11 mouse cellular contexts compared by ENCODE assay signal in genomic region chr6:114700704-114701103, GRCm38 (mm10). TPM values are rescaled to one million over a fixed set of nuclear protein-coding genes. Genes with fewer than 3 reads are reported as not detected.
DNase-seq lines count a peak whose midpoint lies in the region; ATAC-seq and TF ChIP-seq lines count a peak whose summit lies in the region.
"Had no signal": no experiment of that assay in that cellular context is flagged by ENCODE, and none has a peak within 500 bp of the region (broad histone marks: within the 10 kb centered on the region; RNA-seq: fewer than 3 reads in every experiment).

No protein-coding gene starts in this region.

- H3K4me2 ChIP-seq in limb, embryonic 11.5 days (ENCODE audit: low read depth, severe bottlenecking): no peak overlapping the region
- H3K4me2 ChIP-seq: limb, embryonic 12.5 days; midbrain, embryonic 12.5 days had no signal

- no peaks in the 10 kb centered on the region for H3K4me1 ChIP-seq in cerebellum, adult 2 months (ENCODE audit: control insufficient read depth, insufficient read depth, low read length)
- no peaks in the 10 kb centered on the region for H3K4me1 ChIP-seq in limb, embryonic 11.5 days (ENCODE audit: control insufficient read depth, insufficient read depth, low read length)
- no peaks in the 10 kb centered on the region for H3K4me1 ChIP-seq in limb, embryonic 10.5 days
- no peaks in the 10 kb centered on the region for H3K4me1 ChIP-seq in MEL (ENCODE audit: control insufficient read depth in 1 of 2, insufficient read depth in 2 of 2, low read length in 2 of 2)
- H3K4me1 ChIP-seq: limb, embryonic 12.5 days; midbrain, embryonic 12.5 days had no signal

- H3K9ac ChIP-seq in limb, embryonic 11.5 days (ENCODE audit: low read length): no peak overlapping the region
- H3K9ac ChIP-seq in MEL (ENCODE audit: control insufficient read depth, low read depth, low read length, poor library complexity, severe bottlenecking): no peak overlapping the region
- H3K9ac ChIP-seq: limb, embryonic 12.5 days; midbrain, embryonic 12.5 days had no signal

- H3K9me3 ChIP-seq in limb, embryonic 11.5 days (ENCODE audit: control insufficient read depth, low read length): no peaks in the 10 kb centered on the region
- no peaks in the 10 kb centered on the region for H3K9me3 ChIP-seq in limb, embryonic 10.5 days (replicated peaks)
- H3K9me3 ChIP-seq in MEL (replicated peaks; ENCODE audit: insufficient read depth, low read length): no peaks in the 10 kb centered on the region
- H3K9me3 ChIP-seq: limb, embryonic 12.5 days; midbrain, embryonic 12.5 days had no signal

- H3K27me3 ChIP-seq in cerebellum, adult 2 months (ENCODE audit: control insufficient read depth, insufficient read depth, low read length): no peaks in the 10 kb centered on the region
- no peaks in the 10 kb centered on the region for H3K27me3 ChIP-seq in limb, embryonic 11.5 days (ENCODE audit: control insufficient read depth, insufficient read depth, low read length)
- no peaks in the 10 kb centered on the region for H3K27me3 ChIP-seq in limb, embryonic 10.5 days (ENCODE audit: low read depth, poor library complexity, severe bottlenecking)
- no peaks in the 10 kb centered on the region for H3K27me3 ChIP-seq in MEL (ENCODE audit: control insufficient read depth in 1 of 2, insufficient read depth in 2 of 2, low read length in 2 of 2)
- H3K27me3 ChIP-seq: limb, embryonic 12.5 days; midbrain, embryonic 12.5 days had no signal

- no peaks in the 10 kb centered on the region for H3K36me3 ChIP-seq in limb, embryonic 11.5 days (ENCODE audit: control insufficient read depth, insufficient read depth, low read length)
- peaks cover 4% of the 10 kb centered on the region; the same call in 1 of the 2 replicates for H3K36me3 ChIP-seq in limb, embryonic 10.5 days
- no peaks in the 10 kb centered on the region for H3K36me3 ChIP-seq in MEL (ENCODE audit: control insufficient read depth in 1 of 2, insufficient read depth in 2 of 2, low read length in 2 of 2)

- TF ChIP-seq CTCF in cerebellum, adult 2 months (IDR thresholded peaks at IDR 0.05; ENCODE audit: borderline replicate concordance, insufficient read depth, low read depth, low read length): peak; percentile 28; the same call in 1 of the 2 replicates
- peak; percentile 53 to 64 (median 64) for TF ChIP-seq CTCF in MEL (IDR thresholded peaks at IDR 0.05 in 2 of 3, conservative IDR thresholded peaks at IDR 0.05 in 1 of 3; ENCODE audit: control insufficient read depth in 1 of 3, insufficient read depth in 1 of 3, low read depth in 2 of 3, low read length in 3 of 3, poor library complexity in 1 of 3, severe bottlenecking in 1 of 3)

- H3K79me2 ChIP-seq in MEL (ENCODE audit: control insufficient read depth, insufficient read depth, low read length, poor library complexity): no peaks in the 10 kb centered on the region

- no peak for DNase-seq in cerebellum, adult 2 months
- DNase-seq in cerebellum, postnatal 36 days: no peak
- DNase-seq in limb, embryonic 11.5 days (ENCODE audit: low spot score): peak; percentile 46
- DNase-seq in limb, embryonic 10.5 days (ENCODE audit: low spot score): no peak
- DNase-seq in MEL (ENCODE audit: low read depth, low spot score): peak; percentile 46
- peak; percentile 25 for DNase-seq in naive thymus-derived CD4-positive, alpha-beta T cell, adult 2 months (ENCODE audit: low read depth)
- DNase-seq in layer of hippocampus, postnatal 36 days: no peak
- DNase-seq in right cerebral cortex, postnatal 36 days (ENCODE audit: low spot score in 2 of 2): no peak
- DNase-seq: heart, adult 11 months had no signal

- H3K4me3 ChIP-seq in cerebellum, adult 2 months (replicated peaks; ENCODE audit: insufficient read depth, low read depth, low read length): no peak overlapping the region
- H3K4me3 ChIP-seq in limb, embryonic 11.5 days (ENCODE audit: low read depth, low read length): no peak overlapping the region
- no peak overlapping the region for H3K4me3 ChIP-seq in limb, embryonic 10.5 days
- no peak overlapping the region for H3K4me3 ChIP-seq in MEL (ENCODE audit: control insufficient read depth in 1 of 2, insufficient read depth in 1 of 2, low read depth in 2 of 2, low read length in 2 of 2)
- H3K4me3 ChIP-seq: limb, embryonic 12.5 days; midbrain, embryonic 12.5 days had no signal

- TF ChIP-seq RAD21 in MEL (IDR thresholded peaks at IDR 0.05; ENCODE audit: low read depth, low read length): peak; percentile 22

- no peak for TF ChIP-seq POLR2A in cerebellum, adult 2 months (IDR thresholded peaks at IDR 0.05; ENCODE audit: borderline replicate concordance, insufficient read depth, low read length)
- TF ChIP-seq POLR2A in MEL (IDR thresholded peaks at IDR 0.05; ENCODE audit: control insufficient read depth in 1 of 2, insufficient read depth in 1 of 2, low read depth in 1 of 2, low read length in 2 of 2, poor library complexity in 1 of 2): no peak

- no peak for TF ChIP-seq EP300 in MEL (IDR thresholded peaks at IDR 0.05; ENCODE audit: low read depth in 1 of 2, low read length in 2 of 2)

- H3K27ac ChIP-seq in cerebellum, adult 2 months (ENCODE audit: insufficient read depth, low read length): no peak overlapping the region
- H3K27ac ChIP-seq in limb, embryonic 11.5 days (replicated peaks; ENCODE audit: low read depth, low read length): no peak overlapping the region
- no peak overlapping the region for H3K27ac ChIP-seq in limb, embryonic 10.5 days
- no peak overlapping the region for H3K27ac ChIP-seq in MEL (ENCODE audit: control insufficient read depth, low read depth, low read length)
- H3K27ac ChIP-seq: limb, embryonic 12.5 days; midbrain, embryonic 12.5 days had no signal

- ATAC-seq in limb, embryonic 11.5 days (ENCODE audit: insufficient number of reproducible peaks, low FRiP score, low TSS enrichment, low read depth): no peak

- 81% methylated on average over 3 of the region's 3 CpGs for WGBS in cerebellum, adult 2 months
- 81% methylated on average over 3 of the region's 3 CpGs for WGBS in limb, embryonic 11.5 days
- WGBS in limb, embryonic 10.5 days: 81% methylated on average over 3 of the region's 3 CpGs

TF ChIP-seq in MEL, 35 proteins besides CTCF, POLR2A, EP300 and RAD21:
- TF ChIP-seq ETS1 (IDR thresholded peaks at IDR 0.05; ENCODE audit: low read depth, low read length): no peak
- TF ChIP-seq SMC3 (IDR thresholded peaks at IDR 0.05; ENCODE audit: low read depth, low read length): peak; percentile 54

RNA-seq across cellular contexts. Expression of gene Atg7, which starts 57.8 kb away (rescaled TPM):
- polyA plus RNA-seq in cerebellum, adult 2 months (2012; rRNA removed): 22.2 and 24.9 TPM in 2 replicates
- polyA plus RNA-seq in limb, embryonic 11.5 days (2014; fragmentation: Nextera tagmentation; extraction: Ambion mirVana): 16.8 and 18.9 TPM in 2 replicates
- 19.4 and 21.0 TPM in 2 replicates for polyA plus RNA-seq in limb, embryonic 10.5 days (2016; fragmentation: Nextera tagmentation; extraction: Ambion mirVana)
- 11.3 and 14.6 TPM in 2 replicates for total RNA-seq in MEL (2012; rRNA removed)
- 10 to 100 TPM in 1 of 2 experiments, not detected in 1; 14.6 TPM for polyA plus RNA-seq in MEL (2012; ENCODE audit: insufficient read depth in 1 of 2, insufficient read length in 2 of 2, low read depth in 1 of 2, low replicate concordance in 2 of 2, missing spikeins in 1 of 2)
- 10 to 100 TPM; 23.3 to 28.4 TPM for total RNA-seq in layer of hippocampus, postnatal 36 days (2021)

Comparison
In these comparisons a context has a peak if more than half of its experiments do, and no peak if none do; other contexts are left out.
1. DNase-seq: peak in limb, embryonic 11.5 days (single experiment), MEL (single experiment) and naive thymus-derived CD4-positive, alpha-beta T cell, adult 2 months (single experiment); none in cerebellum, adult 2 months (0 of 2), cerebellum, postnatal 36 days (0 of 2), limb, embryonic 10.5 days (single experiment), layer of hippocampus, postnatal 36 days (0 of 2) and right cerebral cortex, postnatal 36 days (0 of 2).